Mouse (Mus musculus) thymus, adult 2 months (tissue): ENCODE results near the gene Olfr106-ps. TPM values are rescaled to one million over a fixed set of nuclear protein-coding genes. Genes with fewer than 3 reads are reported as not detected.

ENCODE experiments used
- DNase-seq: peaks from one replicate; pipeline ENCODE4 v3.0.0; 2021
- H3K27ac ChIP-seq: fragments of 200-500 bp; 2 replicates; pipeline ENCODE4 v1.5.1; 2012; ENCODE audit warnings: low read length, control low read depth; ENCODE audit not compliant: control insufficient read depth, insufficient read depth
- H3K27me3 ChIP-seq: fragments of 200-500 bp; 2 replicates; pipeline ENCODE4 v1.6.1; 2012; ENCODE audit warnings: mild to moderate bottlenecking, low read length, moderate library complexity, mixed read lengths; ENCODE audit not compliant: control insufficient read depth, insufficient read depth
- H3K36me3 ChIP-seq: fragments of 200-500 bp; 2 replicates; pipeline ENCODE4 v1.6.1; 2012; ENCODE audit warnings: mild to moderate bottlenecking, low read length, moderate library complexity; ENCODE audit not compliant: control insufficient read depth, insufficient read depth
- H3K4me1 ChIP-seq: fragments of 200-500 bp; replicated peaks from 2 replicates; pipeline ENCODE4 v1.6.1; 2012; ENCODE audit warnings: low read length; ENCODE audit not compliant: control insufficient read depth, insufficient read depth
- H3K4me3 ChIP-seq: fragments of 200-500 bp; 2 replicates; pipeline ENCODE4 v1.5.1; 2012; ENCODE audit warnings: mild to moderate bottlenecking, low read length, control low read depth, moderate library complexity; ENCODE audit not compliant: control insufficient read depth, insufficient read depth
- CTCF ChIP-seq: fragments of 200-500 bp; IDR thresholded peaks from 2 replicates; pipeline ENCODE4 v1.5.1; 2012; ENCODE audit warnings: mild to moderate bottlenecking, control low read depth, low read length, moderate library complexity, borderline replicate concordance; ENCODE audit not compliant: control insufficient read depth, poor library complexity, insufficient read depth; ENCODE audit errors: extremely low read depth
- POLR2A ChIP-seq: fragments of 200-500 bp; IDR thresholded peaks from 2 replicates; pipeline ENCODE4 v1.6.1; 2012; ENCODE audit warnings: mild to moderate bottlenecking, low read length, control low read depth, moderate library complexity; ENCODE audit not compliant: control insufficient read depth, poor library complexity, insufficient read depth; ENCODE audit errors: extremely low read depth
- WGBS: fragments of 180-500 bp; shearing (Covaris S2); methylation state at CpG from one replicate; pipeline ENCODE4 v1.1.7; 2018; 5-methylcytosine and 5-hydroxymethylcytosine counted together
- polyA plus RNA-seq: library from polyadenylated mRNA; depleted of rRNA; stranded (reverse); fragments of >200 nt; gene quantifications from 2 replicates; pipeline ENCODE4 v1.2.3, GENCODE M21; 2012; rRNA removed

The Olfr106-ps gene
- polyA plus RNA-seq: not detected in 2 replicates

DNA sequence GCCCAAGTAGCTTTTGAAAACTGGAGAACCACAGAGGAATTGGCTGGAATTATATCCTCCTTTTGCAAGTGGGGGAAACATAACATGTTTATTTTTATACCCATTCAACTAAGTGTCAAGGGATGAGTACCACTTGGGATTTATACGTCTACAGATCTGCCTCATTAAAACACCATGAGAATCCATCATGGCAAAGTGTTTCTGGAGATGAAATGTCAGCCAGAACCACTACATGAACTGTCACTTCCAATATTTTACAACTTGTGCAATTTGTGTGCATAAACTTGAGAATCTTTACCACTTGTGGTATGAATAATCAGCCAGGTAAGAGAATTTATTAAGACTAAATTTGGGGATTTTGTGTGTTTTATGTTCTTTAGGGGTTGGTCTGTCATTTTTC, at the start of gene Olfr106-ps:
Gene Olfr106-ps (plus strand): TSS at position 301 of the 400 bp plus-strand sequence.
- Histone ChIP-seq H3K36me3 (no peaks in the 10 kb centered on the region), H3K4me1 (no peaks in the 10 kb centered on the region), H3K27ac (no peak within 1 kb of the TSS), H3K27me3 (no peaks in the 10 kb centered on the region), H3K4me3 (no peak within 1 kb of the TSS)
- DNase-seq: no peak
- 83% methylated on average over 1 of the region's 1 CpGs for WGBS
- TF ChIP-seq CTCF (no peak), POLR2A (no peak)

- Histone ChIP-seq H3K27me3 (no peaks in the 10 kb centered on the region), H3K36me3 (no peaks in the 10 kb centered on the region), H3K4me1 (no peaks in the 10 kb centered on the region), H3K4me3 (no peak within 1 kb of the TSS), H3K27ac (no peak within 1 kb of the TSS)
- TF ChIP-seq POLR2A (no peak), CTCF (no peak)
- DNase-seq: no peak
These were observed 30.9 kb upstream of the Olfr106-ps start, which contains the start of gene Olfr104-ps for GRCm38 (mm10) chr17:37359282-37359681. TSS of gene Olfr104-ps (plus strand) at chr17:37359582.

- no peak within 1 kb of the TSS for H3K27ac ChIP-seq
- no peak for TF ChIP-seq POLR2A
- no peak for TF ChIP-seq CTCF
These were observed 11.5 kb upstream of the Olfr106-ps start, which contains the start of gene Olfr105-ps for GRCm38 (mm10) chr17:37378733-37379132. TSS of gene Olfr105-ps (plus strand) at chr17:37379033.

DNA sequence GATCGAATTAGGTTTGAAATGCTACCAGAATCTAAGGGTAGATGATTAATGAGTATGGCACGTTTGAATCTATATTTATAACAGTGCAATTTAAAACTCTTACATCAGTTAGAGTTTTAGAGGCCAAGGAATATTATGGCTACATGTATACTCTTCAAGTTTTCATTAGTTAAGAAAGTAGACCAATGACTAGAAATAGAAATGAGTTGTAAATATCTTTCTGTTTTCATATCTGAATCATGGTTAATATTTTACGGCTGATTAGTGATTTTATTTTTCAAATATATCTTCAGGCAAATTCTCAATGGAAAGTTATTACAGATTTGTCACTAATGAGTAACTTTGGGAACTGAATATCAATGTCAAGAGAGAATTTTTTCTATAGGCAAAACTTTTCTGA, 8.7 kb downstream of the Olfr106-ps start, which contains the start of gene Olfr107:
Gene Olfr107 (plus strand): TSS at position 301 of the 400 bp plus-strand sequence.
- no peak within 1 kb of the TSS for H3K4me3 ChIP-seq
- DNase-seq: no peak
- TF ChIP-seq POLR2A: no peak
- TF ChIP-seq CTCF: no peak
- H3K36me3 ChIP-seq: no peaks in the 10 kb centered on the region
- H3K27ac ChIP-seq: no peak within 1 kb of the TSS
- WGBS: 78% methylated on average over 3 of the region's 3 CpGs
- H3K27me3 ChIP-seq: no peaks in the 10 kb centered on the region
- no peaks in the 10 kb centered on the region for H3K4me1 ChIP-seq

More at GRCm38 (mm10) chr17:37378733-37379132, 11.5 kb upstream of the Olfr106-ps start, which contains the start of gene Olfr105-ps:
- Histone ChIP-seq H3K36me3 (no peaks in the 10 kb centered on the region), H3K27me3 (no peaks in the 10 kb centered on the region), H3K4me3 (no peak within 1 kb of the TSS), H3K4me1 (no peaks in the 10 kb centered on the region)
- no peak for DNase-seq

DNA sequence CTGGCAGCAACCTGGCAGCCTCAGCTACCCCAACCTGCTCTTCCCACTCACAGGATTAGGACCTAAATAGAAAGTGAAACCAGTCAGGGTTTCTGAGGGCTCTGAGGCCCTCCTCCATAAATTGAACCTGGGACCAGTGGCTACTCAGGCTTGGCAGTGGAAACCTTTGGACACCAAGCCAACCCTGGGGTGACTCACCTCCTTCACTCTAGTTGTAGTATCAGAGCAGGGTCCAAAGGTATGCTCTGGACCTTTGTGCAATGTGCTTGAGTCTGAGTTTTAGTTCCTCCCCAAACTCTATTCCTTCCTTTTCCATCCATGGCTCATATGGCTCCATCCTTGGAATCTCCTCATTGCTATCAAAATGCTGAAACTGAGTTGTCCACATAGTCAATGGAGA, 23.2 kb downstream of the Olfr106-ps start:
- no peak overlapping the region for H3K4me3 ChIP-seq

DNA sequence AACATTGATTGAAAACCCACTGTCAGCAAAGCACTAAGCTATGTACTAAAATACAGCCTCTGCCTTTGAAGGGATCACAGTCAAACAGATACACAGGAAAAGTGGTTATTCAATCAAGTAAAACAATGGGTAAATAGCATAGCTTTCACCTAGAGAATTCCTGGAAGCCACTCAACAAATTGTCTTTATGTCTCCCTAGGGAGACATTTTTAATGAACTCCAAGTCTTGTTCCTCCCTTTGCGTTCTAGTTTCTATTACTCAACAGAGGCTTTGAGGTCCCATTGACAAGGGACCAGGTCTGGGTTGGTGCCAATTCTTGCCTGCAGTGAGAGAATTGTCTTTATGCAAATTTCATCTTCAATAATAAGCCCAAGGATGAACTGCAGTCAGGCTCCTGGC, 55.0 kb downstream of the Olfr106-ps start, which contains the start of gene Olfr108:
Gene Olfr108 (plus strand): TSS at position 301 of the 400 bp plus-strand sequence.
- Histone ChIP-seq H3K36me3 (no peaks in the 10 kb centered on the region), H3K4me1 (no peaks in the 10 kb centered on the region), H3K27me3 (no peaks in the 10 kb centered on the region), H3K27ac (no peak within 1 kb of the TSS), H3K4me3 (no peak within 1 kb of the TSS)
- WGBS: 88% methylated on average over 1 of the region's 1 CpGs
- no peak for DNase-seq
- TF ChIP-seq POLR2A: no peak
- no peak for TF ChIP-seq CTCF

More for the DNA sequence above, 23.2 kb downstream of the Olfr106-ps start:
- no peak for DNase-seq
- Histone ChIP-seq H3K27me3 (no peaks in the 10 kb centered on the region), H3K4me1 (no peaks in the 10 kb centered on the region), H3K27ac (no peak overlapping the region), H3K36me3 (no peaks in the 10 kb centered on the region)
- TF ChIP-seq POLR2A: no peak
- TF ChIP-seq CTCF: no peak

Other genes starting within 250 kb of the Olfr106-ps start
- gene Olfr93, start 228.9 kb upstream of the Olfr106-ps start, polyA plus RNA-seq: 0.09 TPM in 1 of 2 replicates, not detected in the other
- gene Ubd, start 196.5 kb upstream of the Olfr106-ps start, polyA plus RNA-seq: 34.0 and 39.1 TPM in 2 replicates
- not detected in 2 replicates for gene Olfr94, start 189.4 kb upstream of the Olfr106-ps start, polyA plus RNA-seq
- gene Olfr95, start 177.3 kb upstream of the Olfr106-ps start, polyA plus RNA-seq: 0.03 TPM in 1 of 2 replicates, not detected in the other
- not detected in 2 replicates for gene Olfr96, start 170.2 kb upstream of the Olfr106-ps start, polyA plus RNA-seq
- gene Olfr97, start 153.1 kb upstream of the Olfr106-ps start, polyA plus RNA-seq: not detected in 2 replicates
- not detected in 2 replicates for gene Olfr98, start 126.6 kb upstream of the Olfr106-ps start, polyA plus RNA-seq
- 24.2 and 24.3 TPM in 2 replicates for gene H2-M3, start 120.2 kb upstream of the Olfr106-ps start, polyA plus RNA-seq
- not detected in 2 replicates for gene Olfr99, start 106.9 kb upstream of the Olfr106-ps start, polyA plus RNA-seq
- gene Olfr101, start 86.1 kb upstream of the Olfr106-ps start, polyA plus RNA-seq: not detected in 2 replicates
- 0.19 TPM in 1 of 2 replicates, not detected in the other for gene Olfr102, start 73.3 kb upstream of the Olfr106-ps start, polyA plus RNA-seq
- gene Olfr103, start 50.7 kb upstream of the Olfr106-ps start, polyA plus RNA-seq: not detected in 2 replicates
- gene Olfr104-ps, start 30.8 kb upstream of the Olfr106-ps start, polyA plus RNA-seq: not detected in 2 replicates
- not detected in 2 replicates for gene Olfr105-ps, start 11.4 kb upstream of the Olfr106-ps start, polyA plus RNA-seq
- gene Olfr107, start 8.8 kb downstream of the Olfr106-ps start, polyA plus RNA-seq: not detected in 2 replicates
- not detected in 2 replicates for gene Olfr108, start 55.1 kb downstream of the Olfr106-ps start, polyA plus RNA-seq
- gene Olfr109, start 68.5 kb downstream of the Olfr106-ps start, polyA plus RNA-seq: not detected in 2 replicates
- 20.8 and 24.8 TPM in 2 replicates for gene H2-M2, start 93.2 kb downstream of the Olfr106-ps start, polyA plus RNA-seq
- 0.24 and 0.77 TPM in 2 replicates for gene Olfr110, start 102.1 kb downstream of the Olfr106-ps start, polyA plus RNA-seq
- 2.5 and 3.4 TPM in 2 replicates for gene Olfr111, start 117.6 kb downstream of the Olfr106-ps start, polyA plus RNA-seq
- gene Olfr112, start 179.1 kb downstream of the Olfr106-ps start, polyA plus RNA-seq: not detected in 2 replicates
- not detected in 2 replicates for gene Olfr113, start 187.3 kb downstream of the Olfr106-ps start, polyA plus RNA-seq
- not detected in 2 replicates for gene Olfr114, start 202.3 kb downstream of the Olfr106-ps start, polyA plus RNA-seq
- not detected in 2 replicates for gene Olfr115, start 236.7 kb downstream of the Olfr106-ps start, polyA plus RNA-seq
- gene Olfr116, start 236.8 kb downstream of the Olfr106-ps start, polyA plus RNA-seq: not detected in 2 replicates